Mouse (Mus musculus): ENCODE data around the gene Myh6.
A peak's percentile ranks its signal among the peaks of the same experiment; 100 is the strongest.

Gene Myh6

DNA sequence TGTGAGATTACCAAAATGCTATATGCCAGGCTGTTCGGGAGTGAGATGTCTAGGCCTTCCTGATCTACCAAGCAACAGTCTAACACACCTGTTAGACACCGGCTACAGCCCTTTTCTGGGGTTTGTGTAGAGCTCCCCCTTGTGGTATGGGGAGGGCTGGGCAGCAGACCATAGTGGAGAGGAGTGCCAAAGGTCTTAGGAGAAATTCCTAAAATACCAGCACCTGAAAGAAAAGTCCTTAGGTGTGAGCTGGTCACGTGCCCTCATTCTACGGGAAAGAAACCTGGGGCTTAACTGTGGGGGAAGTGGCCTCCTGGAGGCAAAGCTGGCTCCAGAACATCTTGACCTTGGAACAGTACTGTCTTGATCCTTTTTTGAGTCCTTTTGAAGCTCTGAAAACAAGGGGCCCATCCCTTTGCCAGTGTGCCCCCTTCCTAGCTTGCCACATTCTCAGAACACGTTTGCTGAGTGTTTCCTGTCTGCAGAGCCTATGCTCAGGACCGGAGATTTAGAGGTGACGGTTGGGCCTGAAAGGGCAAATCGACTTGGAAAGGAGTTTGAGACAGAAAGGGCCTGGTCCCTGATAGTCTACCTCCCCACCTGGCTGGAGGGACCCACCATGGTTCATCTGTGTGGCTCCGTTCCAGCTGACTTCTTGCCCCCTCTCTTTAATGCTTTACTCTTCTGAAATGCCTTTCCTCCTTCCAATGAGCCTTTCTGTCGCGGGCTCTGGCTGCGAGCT lies 27.1 kb downstream of the Myh6 start:
- Histone ChIP-seq H3K27me3 (ENCODE audit: control insufficient read depth, insufficient read depth, low read length, poor library complexity, severe bottlenecking) (no peaks in the 10 kb centered on the region), H3K36me3 (ENCODE audit: control insufficient read depth, insufficient read depth, low read length, poor library complexity, severe bottlenecking) (no peaks in the 10 kb centered on the region)
- peak; percentile 74 for DNase-seq (ENCODE audit: low read depth, low spot score)

DNA sequence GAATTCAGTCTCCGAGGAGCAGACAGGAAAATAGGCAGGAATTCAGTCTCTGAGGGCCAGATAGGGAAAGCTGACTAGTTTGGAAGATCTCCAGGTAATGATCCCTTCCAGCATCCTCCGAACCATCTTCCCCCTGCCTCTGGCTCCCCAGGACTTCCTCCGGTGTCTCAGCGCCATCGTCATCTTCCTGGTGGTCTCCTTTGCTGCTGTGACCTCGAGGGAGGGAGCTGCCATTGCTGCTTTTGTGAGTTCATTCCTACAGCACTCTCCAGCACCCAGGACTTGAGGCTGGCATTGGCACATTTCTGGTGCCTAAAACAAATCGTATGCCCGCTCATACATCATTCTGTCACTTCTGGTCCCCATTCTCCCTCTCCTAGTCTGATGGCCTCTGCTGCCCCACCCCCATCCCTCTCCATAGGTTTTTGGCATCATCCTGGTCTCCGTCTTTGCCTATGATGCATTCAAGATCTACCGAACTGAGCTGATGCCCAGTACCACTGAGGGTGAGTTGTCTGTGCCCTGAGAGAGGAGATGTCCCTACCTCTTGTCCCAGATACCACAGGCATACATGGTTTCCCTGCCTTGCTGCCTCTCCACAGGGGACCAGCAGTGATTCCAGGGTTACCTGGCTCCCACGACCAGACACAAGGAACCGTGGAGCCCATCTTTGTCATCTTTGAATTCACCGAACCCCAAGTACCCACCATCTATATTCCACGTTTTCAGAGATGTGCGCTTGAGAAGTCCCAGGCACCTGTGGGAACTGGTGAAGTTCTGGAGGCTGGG lies 28.1 kb downstream of the Myh6 start:
- no peaks in the 10 kb centered on the region for H3K27me3 ChIP-seq (ENCODE audit: control insufficient read depth, insufficient read depth, low read length, poor library complexity, severe bottlenecking)
- no peak for DNase-seq (ENCODE audit: low read depth, low spot score)
- H3K36me3 ChIP-seq (ENCODE audit: control insufficient read depth, insufficient read depth, low read length, poor library complexity, severe bottlenecking): no peaks in the 10 kb centered on the region

DNA sequence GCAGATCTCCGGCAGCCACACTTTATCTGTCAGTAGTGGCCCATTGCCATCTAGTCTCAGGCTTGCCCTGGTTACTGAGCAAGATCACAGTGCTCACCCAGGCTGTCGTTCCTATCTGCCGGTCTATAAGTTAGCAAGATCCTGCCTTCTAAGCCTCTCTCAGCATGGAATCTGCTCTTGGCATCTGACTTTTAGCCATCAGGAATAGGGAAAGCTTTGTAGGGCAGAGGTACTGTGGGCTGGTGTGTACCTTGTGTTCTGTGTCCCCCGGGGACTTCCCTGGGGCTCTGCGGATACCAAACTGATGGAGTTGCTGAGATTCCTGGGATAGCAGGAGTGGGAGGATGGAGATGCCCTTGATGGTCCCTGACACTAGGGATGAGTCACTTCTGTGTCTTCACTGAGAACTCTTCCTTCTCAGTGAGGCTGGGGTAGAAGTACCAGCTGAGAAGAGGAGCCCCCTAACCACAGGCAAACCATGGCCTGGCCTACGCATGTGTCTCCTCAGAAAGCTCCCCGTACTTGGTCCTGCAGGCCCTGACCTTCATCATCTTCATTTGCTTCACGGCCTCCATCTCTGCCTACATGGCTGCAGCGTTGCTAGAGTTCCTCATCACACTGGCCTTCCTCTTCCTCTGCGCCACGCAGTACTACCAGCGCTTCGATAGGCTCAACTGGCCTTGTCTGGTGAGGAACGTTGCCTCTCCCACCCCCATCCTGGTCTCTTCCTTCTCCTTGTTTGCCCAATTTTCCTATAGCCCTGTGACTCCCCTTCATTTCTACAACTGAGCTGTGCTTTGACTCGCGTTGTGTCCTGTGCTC lies 29.2 kb downstream of the Myh6 start:
- Histone ChIP-seq H3K27me3 (ENCODE audit: control insufficient read depth, insufficient read depth, low read length, poor library complexity, severe bottlenecking) (no peaks in the 10 kb centered on the region), H3K36me3 (ENCODE audit: control insufficient read depth, insufficient read depth, low read length, poor library complexity, severe bottlenecking) (no peaks in the 10 kb centered on the region)
- DNase-seq (ENCODE audit: low read depth, low spot score): no peak

DNA sequence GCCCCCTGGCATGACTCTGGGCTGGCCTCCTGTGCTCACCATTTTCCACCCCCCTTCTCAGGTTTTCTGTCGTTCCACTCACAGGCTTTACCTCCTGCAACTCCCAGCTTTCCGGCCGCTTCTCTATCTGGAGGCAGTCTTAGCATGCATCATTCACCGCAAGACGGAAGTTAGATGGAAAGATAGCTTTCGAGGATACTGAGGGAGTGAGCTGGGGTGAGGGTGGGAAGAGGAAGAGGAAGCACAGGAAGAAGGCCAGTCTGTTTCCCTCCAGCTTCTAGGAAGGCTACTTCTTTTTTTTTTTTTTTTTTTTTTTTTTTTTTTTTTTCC lies 29.9 kb downstream of the Myh6 start:
- DNase-seq (ENCODE audit: low read depth, low spot score): no peak
- Histone ChIP-seq H3K36me3 (ENCODE audit: control insufficient read depth, insufficient read depth, low read length, poor library complexity, severe bottlenecking) (no peaks in the 10 kb centered on the region), H3K27me3 (ENCODE audit: control insufficient read depth, insufficient read depth, low read length, poor library complexity, severe bottlenecking) (no peaks in the 10 kb centered on the region)

DNA sequence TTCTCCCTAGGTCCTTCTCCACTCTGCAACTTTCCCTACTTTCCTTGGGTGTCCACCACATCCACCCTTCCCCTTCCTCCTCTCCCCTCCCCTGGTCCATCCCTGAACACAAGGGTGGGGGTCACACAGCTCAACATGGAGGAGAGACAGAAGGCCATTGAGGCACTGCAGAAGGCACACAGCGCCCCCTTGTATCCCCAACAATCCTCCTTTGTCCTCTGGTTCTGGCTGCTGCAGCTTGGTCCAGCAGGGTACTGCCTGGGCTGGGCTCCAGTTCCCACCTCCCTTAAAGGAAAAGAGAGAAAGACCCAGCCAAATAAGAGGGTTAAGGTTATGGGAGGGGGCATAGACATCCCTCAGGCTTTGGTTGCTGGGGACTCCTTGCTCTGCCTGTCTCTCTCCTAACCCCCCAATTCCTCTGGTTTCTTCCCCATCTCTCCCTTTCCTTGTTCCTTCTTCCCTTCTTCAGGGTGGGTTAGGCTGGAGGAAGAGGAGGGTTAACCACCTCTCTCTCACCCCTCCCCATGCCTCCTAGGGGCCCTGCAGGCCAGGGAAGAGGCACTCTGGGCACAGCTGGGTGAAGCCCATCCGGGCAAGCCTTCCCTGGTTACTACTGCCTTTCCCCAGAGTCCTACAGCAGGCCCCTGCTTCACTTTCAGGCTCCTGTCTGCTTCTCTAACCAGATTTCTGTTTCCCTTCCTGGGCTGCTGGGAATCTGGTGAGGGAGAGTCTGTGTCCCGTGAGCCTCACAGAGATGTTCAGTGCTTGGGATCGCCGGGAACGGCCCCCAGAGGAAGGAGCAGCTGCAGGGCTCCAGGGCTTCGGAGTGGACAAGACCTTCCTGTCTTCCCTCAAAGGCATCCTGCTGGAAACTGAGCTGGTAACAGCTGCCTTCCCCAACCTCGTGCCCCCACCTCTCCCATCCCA lies 30.6 kb downstream of the Myh6 start, which contains the start of gene Cmtm5:
TSS of gene Cmtm5 (plus strand) at position 358 of the 927 bp plus-strand sequence.
- Histone ChIP-seq H3K27me3 (ENCODE audit: control insufficient read depth, insufficient read depth, low read length, poor library complexity, severe bottlenecking) (no peaks in the 10 kb centered on the region), H3K36me3 (ENCODE audit: control insufficient read depth, insufficient read depth, low read length, poor library complexity, severe bottlenecking) (no peaks in the 10 kb centered on the region)
- DNase-seq (ENCODE audit: low read depth, low spot score): no peak

DNA sequence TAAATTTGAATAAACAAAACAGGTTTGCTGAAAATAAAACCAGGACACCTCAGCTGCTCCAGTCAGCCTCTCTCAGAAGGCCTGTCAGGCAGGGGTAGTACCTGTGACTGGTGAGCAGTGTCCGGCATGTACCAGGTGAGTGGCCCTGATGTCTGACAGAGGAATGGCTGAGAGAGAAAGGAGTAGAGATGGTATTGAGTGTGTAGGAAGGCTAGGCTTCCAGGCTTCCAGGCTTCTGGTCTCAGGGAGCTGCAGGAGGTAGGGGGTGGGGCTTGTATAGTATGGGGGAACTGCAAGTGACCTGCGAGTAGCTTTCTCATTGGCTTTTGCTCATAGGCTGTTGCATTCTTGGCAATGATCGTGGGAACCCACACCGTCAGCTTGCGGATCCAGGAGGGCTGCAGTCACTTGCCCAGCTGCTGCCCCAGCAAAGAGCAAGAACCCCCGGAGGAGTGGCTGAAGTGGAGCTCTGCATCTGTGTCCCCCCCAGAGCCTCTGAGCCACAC lies 34.0 kb downstream of the Myh6 start, which contains the start of gene Il25:
TSS of gene Il25 (plus strand) at position 51 of the 506 bp plus-strand sequence.
- no peak for DNase-seq (ENCODE audit: low read depth, low spot score)
- no peaks in the 10 kb centered on the region for H3K27me3 ChIP-seq (ENCODE audit: control insufficient read depth, insufficient read depth, low read length, poor library complexity, severe bottlenecking)

DNA sequence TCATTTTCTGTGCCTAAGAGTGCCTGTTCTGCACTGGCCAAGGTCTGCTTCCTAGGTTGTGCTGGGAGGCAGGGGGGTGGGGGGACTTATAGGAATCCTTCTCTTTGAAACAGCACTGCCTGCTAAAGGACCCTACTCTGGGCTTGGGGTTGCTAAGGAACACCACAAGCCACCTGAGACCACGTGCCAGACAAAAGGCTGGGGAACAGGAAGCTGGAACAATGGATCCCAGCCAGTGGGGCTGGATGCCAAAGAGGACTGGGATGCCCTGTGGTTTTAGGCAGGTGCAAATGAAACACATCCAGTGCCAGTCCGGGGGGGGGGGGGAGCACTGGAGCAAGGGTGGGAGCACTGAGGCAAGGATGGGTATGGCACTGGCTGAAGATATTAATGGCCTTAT lies 36.3 kb downstream of the Myh6 start:
- DNase-seq (ENCODE audit: low read depth, low spot score): no peak

More for the DNA sequence above, 34.0 kb downstream of the Myh6 start, which contains the start of gene Il25:
- no peaks in the 10 kb centered on the region for H3K36me3 ChIP-seq (ENCODE audit: control insufficient read depth, insufficient read depth, low read length, poor library complexity, severe bottlenecking)

DNA sequence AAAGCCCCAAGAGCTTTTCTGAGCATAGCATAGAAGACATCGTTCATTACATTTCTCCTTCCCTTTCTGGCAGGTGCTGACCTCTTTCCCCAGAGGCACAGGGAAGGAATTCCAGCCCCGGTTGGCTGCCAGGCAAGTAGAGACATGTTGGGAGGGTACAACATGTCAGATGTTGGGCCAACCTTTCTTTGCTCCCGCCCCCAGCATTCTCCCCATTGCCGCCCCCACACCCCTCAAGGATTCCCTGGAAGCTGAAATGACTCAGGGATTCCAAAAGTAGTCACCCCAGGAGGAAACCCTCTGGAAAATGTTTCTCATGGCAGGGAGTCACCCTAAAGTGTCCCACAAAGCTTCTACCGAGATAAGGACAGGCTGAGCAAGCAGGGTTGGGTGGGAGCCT lies 36.9 kb downstream of the Myh6 start:
- no peak for DNase-seq (ENCODE audit: low read depth, low spot score)
- Histone ChIP-seq H3K36me3 (ENCODE audit: control insufficient read depth, insufficient read depth, low read length, poor library complexity, severe bottlenecking) (no peaks in the 10 kb centered on the region), H3K27me3 (ENCODE audit: control insufficient read depth, insufficient read depth, low read length, poor library complexity, severe bottlenecking) (no peaks in the 10 kb centered on the region)

More for the DNA sequence above, 36.3 kb downstream of the Myh6 start:
- H3K27me3 ChIP-seq (ENCODE audit: control insufficient read depth, insufficient read depth, low read length, poor library complexity, severe bottlenecking): no peaks in the 10 kb centered on the region
- no peaks in the 10 kb centered on the region for H3K36me3 ChIP-seq (ENCODE audit: control insufficient read depth, insufficient read depth, low read length, poor library complexity, severe bottlenecking)

DNA sequence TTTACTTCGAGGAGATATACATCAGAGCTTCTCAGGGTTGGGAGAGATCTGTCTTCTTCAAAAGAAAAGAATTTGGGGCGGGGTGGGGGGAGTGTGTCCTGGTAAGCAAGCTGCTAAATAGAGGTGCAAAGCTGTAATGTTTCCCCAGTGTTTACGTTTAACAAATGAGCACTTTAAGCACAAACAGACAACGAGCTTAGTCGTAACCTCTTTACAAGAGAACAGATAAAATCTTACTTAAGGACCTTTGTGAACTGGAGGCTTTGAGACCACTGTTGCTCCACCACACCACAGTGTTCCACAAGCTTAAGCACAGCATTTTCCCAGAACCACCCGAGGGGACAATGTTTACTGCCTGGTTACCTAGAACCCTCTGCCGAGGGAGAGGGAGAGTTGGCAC lies 39.4 kb downstream of the Myh6 start:
- H3K36me3 ChIP-seq (ENCODE audit: control insufficient read depth, insufficient read depth, low read length, poor library complexity, severe bottlenecking): no peaks in the 10 kb centered on the region
- no peak for DNase-seq (ENCODE audit: low read depth, low spot score)

DNA sequence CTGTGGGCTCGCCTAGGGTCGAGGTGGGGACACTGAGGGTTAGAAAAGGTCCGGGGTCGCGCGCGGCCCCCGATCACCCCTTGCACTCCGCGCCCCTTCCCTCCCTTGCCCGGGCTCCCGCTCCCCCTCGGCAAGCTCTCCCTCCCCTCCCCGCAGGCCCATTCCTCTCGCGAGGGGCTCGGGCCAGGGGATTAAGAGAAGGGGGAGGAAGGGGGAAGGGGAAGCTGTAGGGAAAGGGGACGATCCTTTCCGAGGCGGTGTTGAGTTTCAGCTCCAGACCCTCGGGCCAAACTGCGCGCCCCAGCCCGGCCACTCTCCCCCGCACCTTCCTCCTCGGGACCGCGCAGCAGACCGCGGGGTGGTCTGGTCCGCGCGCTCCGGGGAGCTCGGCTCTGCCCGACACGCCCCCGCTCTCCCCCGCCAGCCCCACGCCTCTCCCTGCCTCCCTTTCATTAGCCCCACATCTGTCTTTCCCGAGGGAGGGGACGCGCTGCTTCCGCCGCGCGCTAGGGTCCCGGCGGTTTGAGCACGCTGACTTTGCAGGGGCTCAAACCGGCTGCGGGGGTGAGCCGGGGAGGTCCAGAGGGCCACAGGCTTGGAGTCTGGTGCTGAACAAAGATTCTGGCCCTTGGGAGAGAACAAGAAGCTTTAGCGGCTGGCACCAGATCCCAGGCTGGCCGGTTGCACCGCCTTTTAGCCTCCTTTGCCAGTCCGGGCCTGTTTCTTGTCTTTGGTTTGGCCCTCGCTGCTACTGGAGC lies 40.1 kb downstream of the Myh6 start:
- Histone ChIP-seq H3K27me3 (ENCODE audit: control insufficient read depth, insufficient read depth, low read length, poor library complexity, severe bottlenecking) (no peaks in the 10 kb centered on the region; the same call in 1 of the 2 replicates), H3K36me3 (ENCODE audit: control insufficient read depth, insufficient read depth, low read length, poor library complexity, severe bottlenecking) (no peaks in the 10 kb centered on the region)
- no peak for DNase-seq (ENCODE audit: low read depth, low spot score)

More for the DNA sequence above, 39.4 kb downstream of the Myh6 start:
- no peaks in the 10 kb centered on the region; the same call in 1 of the 2 replicates for H3K27me3 ChIP-seq (ENCODE audit: control insufficient read depth, insufficient read depth, low read length, poor library complexity, severe bottlenecking)

DNA sequence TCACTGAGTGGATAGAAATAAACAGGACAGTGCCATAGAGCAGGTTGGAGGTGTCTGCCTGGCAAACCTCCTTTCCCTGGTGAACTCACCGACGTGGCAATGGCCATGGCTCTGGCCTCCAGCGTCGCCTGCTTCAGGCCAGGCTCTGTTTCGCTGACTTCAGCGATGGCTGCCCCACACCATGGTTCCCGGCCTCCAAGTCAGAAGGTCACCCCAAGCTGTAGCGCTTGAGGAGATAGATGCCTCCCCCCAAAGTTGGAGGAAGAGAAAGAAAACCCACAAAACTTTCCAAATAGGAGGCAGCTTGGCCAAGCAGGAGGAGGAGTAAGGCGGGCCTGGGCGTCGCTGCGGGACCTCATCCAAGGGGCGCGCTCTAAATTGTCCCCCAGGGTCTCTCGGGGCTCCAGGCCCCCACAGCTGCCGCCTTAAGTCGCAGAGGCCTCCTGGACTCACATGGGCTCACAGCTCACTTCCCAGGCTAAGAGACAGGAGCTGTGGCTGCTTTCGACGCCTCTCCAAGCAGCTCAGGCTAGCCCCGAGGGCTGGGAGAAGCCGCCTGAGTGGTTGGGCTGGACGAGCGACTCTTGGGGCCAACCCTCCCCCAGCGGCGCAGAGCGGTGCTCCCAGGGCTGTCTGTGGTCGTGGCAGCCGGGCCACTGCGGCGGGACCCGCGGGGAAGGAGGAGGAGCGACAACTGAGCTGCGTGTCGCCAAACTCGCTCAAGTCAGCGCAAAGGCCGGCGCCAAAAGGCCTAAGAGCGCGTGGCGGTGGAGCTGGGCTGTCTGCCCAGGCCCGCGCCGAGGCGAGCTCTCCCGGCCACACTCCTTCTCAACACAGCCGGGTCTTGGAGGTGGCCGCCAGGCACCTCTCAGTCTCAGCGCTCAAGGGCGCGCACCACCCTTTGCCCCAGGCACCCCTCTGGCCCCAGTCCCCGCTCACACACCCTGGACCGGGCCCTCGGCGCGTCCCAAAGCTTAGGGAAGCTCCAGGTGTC lies 41.1 kb downstream of the Myh6 start, which contains the start of gene Efs:
TSS of gene Efs (minus strand) at position 778 of the 994 bp plus-strand sequence.
- H3K27me3 ChIP-seq (ENCODE audit: control insufficient read depth, insufficient read depth, low read length, poor library complexity, severe bottlenecking): no peaks in the 10 kb centered on the region; the same call in 1 of the 2 replicates
- DNase-seq (ENCODE audit: low read depth, low spot score): no peak
- no peaks in the 10 kb centered on the region for H3K36me3 ChIP-seq (ENCODE audit: control insufficient read depth, insufficient read depth, low read length, poor library complexity, severe bottlenecking)

DNA sequence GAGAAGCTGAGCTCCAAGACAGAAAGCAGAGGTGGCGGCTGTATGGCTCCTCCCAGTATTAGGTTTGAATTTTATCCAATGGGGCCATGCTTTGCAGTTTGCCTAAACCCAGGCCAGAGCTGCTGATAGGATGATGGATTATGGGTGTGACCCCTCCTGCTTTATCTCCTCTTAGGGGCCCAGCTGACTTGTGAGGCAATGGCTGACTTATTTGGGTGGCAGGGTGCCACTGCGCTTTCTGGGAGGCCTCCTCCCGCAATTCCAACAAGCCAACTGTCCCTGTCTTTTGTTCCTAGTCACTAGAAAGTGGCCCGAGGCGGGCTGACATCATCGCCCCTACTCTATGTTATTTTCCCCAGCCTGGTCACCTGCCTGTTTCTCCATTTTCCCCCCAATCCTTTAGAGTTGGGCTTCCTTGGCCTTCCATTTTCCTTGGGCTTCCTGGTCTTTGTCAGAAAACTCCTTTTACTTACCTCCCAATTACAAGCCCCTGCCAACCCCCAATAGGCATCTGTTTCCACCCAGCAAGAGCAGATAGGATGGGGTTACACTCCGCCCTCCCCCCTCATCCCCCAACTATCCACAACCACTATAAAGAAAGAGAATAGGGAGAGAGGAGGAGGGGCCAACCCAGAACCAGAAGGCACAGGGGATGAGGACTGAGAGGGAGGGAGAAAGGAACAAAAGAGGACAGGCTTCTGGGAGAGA lies 41.9 kb downstream of the Myh6 start:
- Histone ChIP-seq H3K27me3 (ENCODE audit: control insufficient read depth, insufficient read depth, low read length, poor library complexity, severe bottlenecking) (no peaks in the 10 kb centered on the region; the same call in 1 of the 2 replicates), H3K36me3 (ENCODE audit: control insufficient read depth, insufficient read depth, low read length, poor library complexity, severe bottlenecking) (no peaks in the 10 kb centered on the region)
- no peak for DNase-seq (ENCODE audit: low read depth, low spot score)

Measured in splenic B cell, adult 2 months (primary cell).